Mouse (Mus musculus): ENCODE data around the gene Mxd3.

The Mxd3 gene

GRCm38 (mm10) chr13:55332331-55332730, 2.7 kb upstream of the Mxd3 start:
- peak; percentile 23 for DNase-seq (ENCODE audit: low spot score)

- peak; percentile 97 for DNase-seq (ENCODE audit: low spot score)
Measured at GRCm38 (mm10) chr13:55330567-55331400, 1.2 kb upstream of the Mxd3 start.

- DNase-seq (ENCODE audit: low spot score) = no peak
Measured at GRCm38 (mm10) chr13:55329109-55329682, 427 bp downstream of the Mxd3 start.

- no peak for DNase-seq (ENCODE audit: low spot score)
Measured at GRCm38 (mm10) chr13:55328641-55329040, 982 bp downstream of the Mxd3 start.

GRCm38 (mm10) chr13:55328171-55328570, 1.5 kb downstream of the Mxd3 start:
- no peak for DNase-seq (ENCODE audit: low spot score)

- DNase-seq (ENCODE audit: low spot score) = peak; percentile 94
Measured at GRCm38 (mm10) chr13:55327633-55328032, 2.0 kb downstream of the Mxd3 start.

- no peak for DNase-seq (ENCODE audit: low spot score)
Measured at GRCm38 (mm10) chr13:55327169-55327568, 2.5 kb downstream of the Mxd3 start.

- peak; percentile 66 for DNase-seq (ENCODE audit: low spot score)
Measured at GRCm38 (mm10) chr13:55325596-55325995, 4.0 kb downstream of the Mxd3 start.

- DNase-seq (ENCODE audit: low spot score) = peak; percentile 81
Measured at GRCm38 (mm10) chr13:55322130-55322825, 7.3 kb downstream of the Mxd3 start.

GRCm38 (mm10) chr13:55321434-55322129, 8.0 kb downstream of the Mxd3 start, which contains the start of gene Rab24:
Rab24 (minus strand) TSS chr13:55321946.
- peak; percentile 92 for DNase-seq (ENCODE audit: low spot score)

- peak; percentile 76 for DNase-seq (ENCODE audit: low spot score)
Measured at GRCm38 (mm10) chr13:55319931-55320533, 9.6 kb downstream of the Mxd3 start, which contains the start of gene Prelid1. Prelid1 (plus strand) TSS chr13:55320500.

- DNase-seq (ENCODE audit: low spot score) = no peak
Measured at GRCm38 (mm10) chr13:55318351-55318750, 11.3 kb downstream of the Mxd3 start.

GRCm38 (mm10) chr13:55314891-55315412, 14.7 kb downstream of the Mxd3 start:
- no peak for DNase-seq (ENCODE audit: low spot score)

GRCm38 (mm10) chr13:55313051-55313450, 16.6 kb downstream of the Mxd3 start:
- no peak for DNase-seq (ENCODE audit: low spot score)

- DNase-seq (ENCODE audit: low spot score) = no peak
Measured at GRCm38 (mm10) chr13:55312028-55312630, 17.5 kb downstream of the Mxd3 start.

GRCm38 (mm10) chr13:55300913-55301312, 28.7 kb downstream of the Mxd3 start:
- DNase-seq (ENCODE audit: low spot score) = no peak

GRCm38 (mm10) chr13:55296760-55297159, 32.9 kb downstream of the Mxd3 start:
- no peak for DNase-seq (ENCODE audit: low spot score)

- DNase-seq (ENCODE audit: low spot score) = peak; percentile 16
Measured at GRCm38 (mm10) chr13:55288854-55289253, 40.8 kb downstream of the Mxd3 start.

- DNase-seq (ENCODE audit: low spot score) = no peak
Measured at GRCm38 (mm10) chr13:55277646-55278045, 52.0 kb downstream of the Mxd3 start.

- peak; percentile 11 for DNase-seq (ENCODE audit: low spot score)
Measured at GRCm38 (mm10) chr13:55277203-55277602, 52.4 kb downstream of the Mxd3 start.
